Mouse (Mus musculus): ENCODE results near the gene Prps2. TPM values are rescaled to one million over a fixed set of nuclear protein-coding genes. Genes with fewer than 3 reads are reported as not detected.
"Not testable (repeated sequence)": the region's sequence is repeated elsewhere in the genome, so short reads cannot be mapped to it uniquely, and the experiment has no call there.

The Prps2 gene
- total RNA-seq, 2 experiments from 2014 or later, result 15.1 to 25.0 TPM

- DNase-seq, result no peak
These were observed 54.0 kb downstream of the Prps2 start for GRCm38 (mm10) chrX:167328519-167328918.

DNA sequence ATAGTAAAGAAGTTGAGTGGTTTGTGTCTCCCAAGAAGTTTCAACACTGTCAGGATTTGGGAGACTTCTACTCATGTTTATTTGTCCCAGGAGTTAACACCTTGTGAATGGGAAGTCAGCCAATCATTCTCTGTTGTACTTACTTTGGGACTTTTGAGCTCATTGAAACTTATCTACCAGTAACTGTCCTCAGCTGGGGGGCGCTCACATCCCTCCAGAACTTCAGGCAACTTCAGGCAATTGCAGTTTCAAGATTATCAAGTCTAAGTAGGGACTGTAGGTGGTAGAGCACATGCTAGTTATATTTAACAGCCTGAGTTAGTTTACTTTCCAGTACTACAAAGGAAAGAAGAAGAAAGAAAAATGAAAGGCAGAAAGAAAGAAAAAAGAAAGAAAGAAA lies 58.8 kb downstream of the Prps2 start:
- no peak for DNase-seq

DNA sequence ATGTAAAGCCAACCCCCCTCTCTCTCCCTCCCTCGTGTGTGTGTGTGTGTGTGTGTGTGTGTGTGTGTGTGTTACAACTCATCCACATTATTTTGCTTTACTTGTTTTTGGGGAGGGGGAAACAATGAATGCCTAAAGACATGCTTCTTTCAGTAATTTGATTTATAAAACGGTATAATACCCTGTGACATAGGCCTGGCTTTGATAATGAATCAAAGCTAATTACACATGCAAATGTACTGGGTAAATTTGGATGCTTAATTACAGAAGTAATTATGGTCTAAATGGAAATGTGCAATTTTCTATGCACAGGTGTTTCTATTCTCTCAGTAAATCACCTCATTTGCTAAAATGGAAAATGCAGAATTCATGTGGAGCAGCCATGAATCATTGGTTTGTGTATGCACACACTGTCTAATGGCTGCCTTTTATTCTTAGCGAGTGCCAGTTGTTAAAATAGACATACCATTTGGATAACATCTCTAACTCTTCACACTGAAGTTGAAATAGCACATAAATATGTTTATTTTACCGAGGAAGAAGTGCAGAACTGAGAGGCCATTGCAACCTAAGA lies 61.2 kb downstream of the Prps2 start:
- DNase-seq, result no peak

- DNase-seq, result peak; percentile 23 to 60
These were observed 63.6 kb downstream of the Prps2 start for GRCm38 (mm10) chrX:167318819-167319396.

- peak in 1 of 2 experiments; percentile 36 for DNase-seq
These were observed 66.8 kb downstream of the Prps2 start for GRCm38 (mm10) chrX:167315766-167316165.

GRCm38 (mm10) chrX:167315093-167315726 lies 67.3 kb downstream of the Prps2 start:
- DNase-seq, result no peak

DNA sequence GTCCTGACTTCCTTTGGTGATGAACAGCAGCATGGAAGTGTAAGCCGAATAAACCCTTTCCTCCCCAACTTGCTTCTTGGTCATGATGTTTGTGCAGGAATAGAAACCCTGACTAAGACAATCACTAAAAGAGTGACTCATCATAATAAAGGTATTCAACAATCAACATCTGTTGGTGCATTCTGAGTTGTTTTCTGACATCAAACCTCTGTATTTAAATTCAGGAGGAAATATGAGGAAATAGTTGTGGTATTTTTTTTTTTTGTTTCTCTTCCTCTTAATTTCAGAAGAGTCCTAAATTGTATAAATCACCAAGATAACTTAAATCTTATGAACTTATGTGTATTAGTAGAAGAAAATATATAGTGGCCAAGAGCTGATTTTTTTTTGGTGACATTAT lies 80.5 kb downstream of the Prps2 start:
- not testable (repeated sequence) for DNase-seq

Other genes with a start within 250 kb of the Prps2 start
- 100 to 1,000 TPM; 525 to 536 TPM for gene Tmsb4x, start 173.4 kb downstream of the Prps2 start, total RNA-seq (2021)
- gene Tlr8, start 118.4 kb downstream of the Prps2 start, total RNA-seq (2021), result 1 to 10 TPM; 1.9 to 2.8 TPM
- 1 to 10 TPM; 2.6 to 3.8 TPM for gene Tlr7, start 52.2 kb downstream of the Prps2 start, total RNA-seq (2021)

Measured in heart, adult 18-20 months (tissue).